Mouse (Mus musculus): Measurements from ENCODE around the gene Git2. TPM values are rescaled to one million over a fixed set of nuclear protein-coding genes. Genes with fewer than 3 reads are reported as not detected.

Git2 gene
- total RNA-seq, 4 experiments from 2014 or later: 32.8 to 59.9 (median 45.6) TPM

DNA sequence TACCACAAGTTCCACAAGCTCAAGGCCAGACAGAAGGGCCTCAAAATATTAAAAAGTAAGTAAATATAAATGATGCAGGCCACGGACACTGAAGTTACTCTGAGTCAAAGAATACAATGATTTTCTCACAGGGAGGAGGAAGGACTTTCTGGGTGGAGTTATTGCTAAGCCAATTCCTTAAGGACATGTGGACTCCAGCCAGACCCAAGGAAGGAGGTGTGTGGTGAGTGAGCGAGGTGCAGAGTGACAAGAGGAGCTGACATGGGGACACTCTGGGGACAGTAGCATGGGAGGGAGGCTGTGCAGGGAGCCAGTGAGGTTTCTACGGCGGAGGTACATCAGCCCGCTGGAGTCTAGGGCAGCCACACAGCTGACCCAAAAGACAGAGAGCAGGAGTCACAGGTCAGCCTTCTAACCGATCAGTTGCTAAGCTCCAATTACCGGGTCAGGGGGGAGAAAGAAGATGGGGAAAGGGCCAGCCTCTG lies 88.5 kb downstream of the Git2 start:
- no peak for DNase-seq

DNA sequence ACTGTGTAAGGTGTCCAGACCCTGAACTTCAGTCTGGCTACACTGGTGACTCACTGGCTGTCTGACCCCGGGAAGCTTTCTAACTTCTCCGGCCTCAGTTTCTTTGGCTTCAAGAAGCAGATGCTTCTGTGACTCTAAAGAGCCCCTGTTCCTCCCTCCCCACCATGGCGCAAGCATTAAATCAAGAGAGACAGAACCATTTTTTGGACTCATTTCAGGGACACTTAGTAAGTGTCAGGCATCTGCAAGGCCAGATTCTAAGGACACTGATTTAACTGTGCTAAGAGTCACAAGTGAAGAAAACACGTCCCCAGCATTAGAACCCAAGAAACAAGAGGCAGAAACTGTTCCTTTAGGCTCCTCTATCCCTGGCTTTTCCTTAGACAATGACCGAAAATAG lies 89.3 kb downstream of the Git2 start:
- DNase-seq: no peak

DNA sequence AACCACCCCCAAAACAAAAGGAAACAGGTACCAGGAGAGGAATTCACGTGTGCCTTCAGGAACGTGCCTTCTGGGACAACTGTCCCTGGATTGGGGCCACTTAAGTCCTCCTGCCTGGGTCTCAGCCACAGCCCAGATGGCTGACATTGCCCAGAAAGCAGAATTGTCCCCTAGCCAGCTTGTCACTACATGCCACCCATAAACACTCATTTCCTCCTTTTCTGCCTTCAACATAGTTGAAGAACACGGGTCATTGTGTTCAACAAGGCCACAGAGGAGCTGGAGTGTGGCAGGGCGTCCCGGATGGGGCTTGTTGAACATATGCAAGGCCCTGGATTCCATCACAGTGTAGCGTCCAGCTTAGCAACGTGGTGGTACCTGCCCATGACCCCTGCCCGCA lies 93.6 kb downstream of the Git2 start:
- DNase-seq: no peak

DNA sequence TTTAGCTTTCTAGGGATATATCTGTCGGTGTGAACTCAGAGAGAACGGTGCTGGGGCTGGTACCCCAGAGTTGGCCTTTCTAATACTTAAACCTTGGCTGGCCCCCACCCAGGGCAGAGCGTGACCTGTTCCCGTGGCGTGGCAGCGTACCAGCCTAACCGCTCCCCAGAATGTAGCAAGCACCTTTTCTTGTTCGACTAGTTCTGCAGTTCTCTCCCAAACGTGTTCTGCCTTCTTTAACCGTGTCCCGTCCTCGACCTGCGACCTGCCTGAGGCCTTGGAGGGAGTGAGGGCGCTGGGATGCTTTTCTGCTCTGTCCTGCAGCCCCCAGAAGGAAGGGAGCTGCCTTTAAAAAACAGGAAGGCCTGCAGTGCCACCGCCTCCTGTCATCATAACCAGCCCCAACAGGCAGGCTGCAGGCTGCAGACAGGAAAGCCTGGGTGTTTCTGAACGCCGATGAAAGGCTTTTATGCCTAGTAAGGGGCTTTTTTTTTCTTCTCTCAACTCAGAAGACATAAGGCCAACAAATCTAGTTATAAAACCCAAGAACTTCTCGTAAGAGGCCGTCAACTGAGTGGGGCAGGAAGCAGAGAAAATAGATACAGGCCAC lies 94.5 kb downstream of the Git2 start:
- no peak for DNase-seq

DNA sequence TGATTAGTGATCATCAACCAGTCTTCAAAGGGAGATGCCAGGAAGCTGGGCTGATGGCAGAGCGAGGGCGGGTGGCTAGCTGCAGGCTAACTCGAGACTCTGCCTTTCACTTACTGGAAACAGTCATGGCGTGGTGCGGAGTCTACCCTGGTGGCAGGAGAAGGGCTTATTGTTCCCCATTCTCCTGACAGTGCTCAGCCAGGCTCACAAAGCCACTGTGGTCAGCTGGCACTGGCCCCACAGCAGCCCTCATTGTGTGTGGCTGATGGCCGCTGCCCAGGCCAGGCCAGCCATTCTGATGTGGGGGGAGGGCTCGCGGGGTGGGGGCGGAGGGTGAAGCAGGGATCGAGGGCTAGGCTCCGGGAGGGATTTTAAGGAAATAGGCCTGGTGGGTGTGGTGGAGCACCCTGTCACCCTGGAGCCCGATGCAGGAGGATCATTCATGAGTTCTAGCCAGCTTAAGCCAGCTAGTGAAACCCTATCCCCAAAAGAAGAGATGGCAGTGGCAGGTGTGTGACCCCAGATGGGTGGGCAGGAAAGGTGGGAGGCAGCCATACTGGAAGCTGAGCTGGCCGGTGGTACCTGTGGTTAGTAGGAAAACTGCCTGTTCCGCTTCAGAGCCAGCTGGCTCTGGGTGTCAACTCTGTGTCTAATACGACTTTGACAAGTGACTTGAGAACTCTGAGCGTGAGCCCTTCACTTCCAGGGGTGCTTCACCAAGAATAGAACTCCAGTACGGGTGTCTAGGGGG lies 95.3 kb downstream of the Git2 start:
- no peak for DNase-seq

Small RNAs within 50 kb of the gene (microRNA-seq; reads per million reads assigned to microRNA genes)
- gene Mir7028: 0 to 0.70 reads per million in 2 experiments

Other genes starting within 250 kb of the Git2 start
- gene Fam222a, start 207.5 kb downstream of the Git2 start, total RNA-seq (2022): 10 to 100 TPM; 28.1 to 47.2 (median 33.7) TPM
- 1 to 10 TPM; 1.3 to 3.4 (median 2.4) TPM for gene Trpv4, start 117.1 kb downstream of the Git2 start, total RNA-seq (2022)
- gene Gltp, start 84.5 kb downstream of the Git2 start, total RNA-seq (2022): 10 to 100 TPM; 49.4 to 67.4 (median 55.3) TPM
- gene Tchp, start 67.8 kb downstream of the Git2 start, total RNA-seq (2022): 10 to 100 TPM in 2 of 4 experiments, 1 to 10 TPM in 2; 7.4 to 27.5 (median 12.3) TPM
- 10 to 100 TPM; 66.7 to 96.6 (median 86.8) TPM for gene Ankrd13a, start 840 bp downstream of the Git2 start, total RNA-seq (2022)
- gene 1500011B03Rik, start 48.0 kb upstream of the Git2 start, total RNA-seq (2022): 10 to 100 TPM; 37.3 to 58.7 (median 43.6) TPM
- gene 4930519G04Rik, start 78.1 kb upstream of the Git2 start, total RNA-seq (2022): not detected
- gene Gm9936, start 83.2 kb upstream of the Git2 start, total RNA-seq (2022): not detected
- 10 to 100 TPM; 12.0 to 16.8 (median 14.4) TPM for gene Oasl2, start 121.4 kb upstream of the Git2 start, total RNA-seq (2022)
- gene Oasl1, start 147.7 kb upstream of the Git2 start, total RNA-seq (2022): 1 to 10 TPM; 1.7 to 2.4 (median 2.0) TPM
- 10 to 100 TPM; 46.4 to 59.2 (median 54.2) TPM for gene 2210016L21Rik, start 166.6 kb upstream of the Git2 start, total RNA-seq (2022)
- gene Hnf1a, start 195.6 kb upstream of the Git2 start, total RNA-seq (2022): not detected
- gene Sppl3, start 235.6 kb upstream of the Git2 start, total RNA-seq (2022): 10 to 100 TPM; 44.3 to 62.9 (median 56.7) TPM